Mouse (Mus musculus): ENCODE data around the gene Spast. TPM values are rescaled to one million over a fixed set of nuclear protein-coding genes. Genes with fewer than 3 reads are reported as not detected.
"Not testable (repeated sequence)": the region's sequence is repeated elsewhere in the genome, so short reads cannot be mapped to it uniquely, and the experiment has no call there.

The Spast gene
- total RNA-seq, 2 experiments from 2014 or later, result 32.2 to 37.9 TPM

- DNase-seq, result no peak
- intact Hi-C loops (cut with DNase I), result no loop called here
These were observed 16.3 kb upstream of the Spast start for GRCm38 (mm10) chr17:74322400-74323054.

- DNase-seq, result no peak
- intact Hi-C loops (cut with DNase I), result no loop called here
These were observed 14.9 kb upstream of the Spast start, which contains the start of gene Dpy30 for GRCm38 (mm10) chr17:74323844-74324243. Gene Dpy30, minus strand, starts transcription at chr17:74323944.

- DNase-seq; intact Hi-C loops (cut with DNase I): not testable (repeated sequence)
These were observed 11.6 kb upstream of the Spast start for GRCm38 (mm10) chr17:74327195-74327594.

- peak; percentile 30 to 71 for DNase-seq
- intact Hi-C loops (cut with DNase I), result not testable (repeated sequence)
These were observed 10.6 kb upstream of the Spast start for GRCm38 (mm10) chr17:74328146-74328545.

- intact Hi-C loops (cut with DNase I), result no loop called here
- DNase-seq, result no peak
These were observed 7.6 kb upstream of the Spast start for GRCm38 (mm10) chr17:74331049-74331676.

- peak; percentile 95 to 96 for DNase-seq
- intact Hi-C loops (cut with DNase I), result no loop called here
These were observed 409 bp upstream of the Spast start for GRCm38 (mm10) chr17:74338225-74338931.

GRCm38 (mm10) chr17:74341151-74341550 lies 2.4 kb downstream of the Spast start:
- intact Hi-C loops (cut with DNase I), result no loop called here
- no peak for DNase-seq

GRCm38 (mm10) chr17:74363592-74363991 lies 24.8 kb downstream of the Spast start:
- no peak for DNase-seq
- intact Hi-C loops (cut with DNase I), result no loop called here

- intact Hi-C loops (cut with DNase I), result no loop called here
These were observed 38.1 kb downstream of the Spast start for GRCm38 (mm10) chr17:74376916-74377315.

GRCm38 (mm10) chr17:74386657-74387056 lies 47.9 kb downstream of the Spast start:
- intact Hi-C loops (cut with DNase I), result no loop called here
- DNase-seq, result no peak

More at GRCm38 (mm10) chr17:74376916-74377315, 38.1 kb downstream of the Spast start:
- DNase-seq, result no peak

- DNase-seq, result peak in 1 of 2 experiments; percentile 9
- intact Hi-C loops (cut with DNase I), result loop anchor here (5.0 to 10.0 kb wide), 2 partner anchors 73 to 365 kb away; no protein-coding TSS in a partner anchor
These were observed 51.1 kb downstream of the Spast start for GRCm38 (mm10) chr17:74389847-74390246.

- DNase-seq, result no peak
- intact Hi-C loops (cut with DNase I), result loop anchor here (5.0 to 10.0 kb wide), 2 partner anchors 77 to 370 kb away; no protein-coding TSS in a partner anchor
These were observed 55.6 kb downstream of the Spast start for GRCm38 (mm10) chr17:74394381-74394780.

GRCm38 (mm10) chr17:74394855-74395254 lies 56.1 kb downstream of the Spast start:
- intact Hi-C loops (cut with DNase I), result loop anchor here (5.0 to 10.0 kb wide), 2 partner anchors 78 to 370 kb away; no protein-coding TSS in a partner anchor
- peak in 1 of 2 experiments; percentile 9 for DNase-seq

- intact Hi-C loops (cut with DNase I), result loop anchor here (10.0 kb wide), 1 partner anchor 371 kb away; no protein-coding TSS in a partner anchor
- peak; percentile 97 to 98 for DNase-seq
These were observed 56.7 kb downstream of the Spast start, which contains the start of gene Slc30a6 for GRCm38 (mm10) chr17:74395383-74396065. Gene Slc30a6, plus strand, starts transcription at chr17:74395608.

- intact Hi-C loops (cut with DNase I), result loop anchor here (10.0 kb wide), 1 partner anchor 372 kb away; no protein-coding TSS in a partner anchor
- DNase-seq, result no peak
These were observed 58.0 kb downstream of the Spast start for GRCm38 (mm10) chr17:74396766-74397165.

GRCm38 (mm10) chr17:74397173-74397572 lies 58.4 kb downstream of the Spast start:
- intact Hi-C loops (cut with DNase I), result loop anchor here (10.0 kb wide), 1 partner anchor 372 kb away; no protein-coding TSS in a partner anchor
- no peak for DNase-seq

- no peak for DNase-seq
- intact Hi-C loops (cut with DNase I), result no loop called here
These were observed 63.9 kb downstream of the Spast start for GRCm38 (mm10) chr17:74402486-74403222.

GRCm38 (mm10) chr17:74406487-74406886 lies 67.7 kb downstream of the Spast start:
- intact Hi-C loops (cut with DNase I), result no loop called here
- DNase-seq, result no peak

GRCm38 (mm10) chr17:74409722-74410121 lies 70.9 kb downstream of the Spast start:
- DNase-seq, result no peak

GRCm38 (mm10) chr17:74413324-74413723 lies 74.5 kb downstream of the Spast start:
- DNase-seq, result no peak
- intact Hi-C loops (cut with DNase I), result no loop called here

More at GRCm38 (mm10) chr17:74409722-74410121, 70.9 kb downstream of the Spast start:
- intact Hi-C loops (cut with DNase I), result loop anchor here (2.0 kb wide), 1 partner anchor 77 kb away; no protein-coding TSS in a partner anchor

All from heart, postnatal 10 days (tissue).